Mouse (Mus musculus) G1E (cell line): Measurements from ENCODE around the gene Man1b1. TPM values are rescaled to one million over a fixed set of nuclear protein-coding genes. Genes with fewer than 3 reads are reported as not detected.

Source experiments
- ATAC-seq: 2 replicates; pipeline ENCODE4 v1.8.0; 2016; ENCODE audit warnings: mild to moderate bottlenecking; ENCODE audit not compliant: insufficient number of reproducible peaks, poor library complexity, low FRiP score, severe bottlenecking; ENCODE audit errors: extremely low read depth
- DNase-seq: peaks from one replicate; pipeline ENCODE4 v3.0.0; 2012; ENCODE audit warnings: low spot score
- H3K27me3 ChIP-seq: 2 replicates; pipeline ENCODE4 v1.6.1; 2012; ENCODE audit warnings: mild to moderate bottlenecking, low read length, inconsistent platforms; ENCODE audit not compliant: insufficient read depth
- H3K36me3 ChIP-seq: replicated peaks from 2 replicates; pipeline ENCODE3; 2012; ENCODE audit warnings: mild to moderate bottlenecking, inconsistent platforms
- H3K4me1 ChIP-seq: 2 replicates; pipeline ENCODE4 v1.6.1; 2012; ENCODE audit warnings: low read depth, low read length, inconsistent platforms, mixed read lengths; ENCODE audit not compliant: insufficient read depth
- H3K4me3 ChIP-seq: 2 replicates; pipeline ENCODE4 v1.5.1; 2012; ENCODE audit warnings: low read depth, mild to moderate bottlenecking, inconsistent platforms, low read length, moderate library complexity, mixed read lengths
- H3K9me3 ChIP-seq: replicated peaks from 2 replicates; pipeline ENCODE4 v1.6.1; 2012; ENCODE audit warnings: inconsistent platforms
- CTCF ChIP-seq: IDR thresholded peaks from 2 replicates; pipeline ENCODE4 v1.5.1; 2012; ENCODE audit warnings: low read depth, low read length, inconsistent platforms, mixed read lengths
- GATA1 ChIP-seq: IDR thresholded peaks from 2 replicates; pipeline ENCODE4 v1.6.1; 2012; ENCODE audit warnings: borderline replicate concordance, low read length, inconsistent platforms, mixed read lengths
- GATA2 ChIP-seq: IDR thresholded peaks from 2 replicates; pipeline ENCODE4 v1.6.1; 2012; ENCODE audit warnings: low read depth, low read length, inconsistent platforms, borderline replicate concordance
- POLR2AphosphoS5 ChIP-seq: IDR thresholded peaks from 2 replicates; pipeline ENCODE4 v1.6.1; 2012; ENCODE audit warnings: low read depth, low read length, inconsistent platforms; ENCODE audit not compliant: insufficient replicate concordance
- TAL1 ChIP-seq: conservative IDR thresholded peaks from 2 replicates; pipeline ENCODE4 v1.6.1; 2012; ENCODE audit warnings: low read depth, low read length, inconsistent platforms, mixed read lengths
- polyA plus RNA-seq: library from polyadenylated mRNA; stranded (reverse); fragments of >175 nt; gene quantifications from 2 replicates; pipeline ENCODE4 v1.2.3, GENCODE M21; 2012
- total RNA-seq, 2 experiments: library from RNA; stranded (forward) in 1 of 2; stranded (reverse) in 1 of 2; fragments of 200-1000 nt in 1 of 2; fragments of >200 nt in 1 of 2; fragmentation: Nextera tagmentation in 1 of 2; gene quantifications; 2 replicates each; pipeline ENCODE4 v1.2.3; 2014 to 2017

Gene Man1b1
- total and polyA plus RNA-seq, 3 experiments, result 18.0 to 45.3 (median 38.3) TPM

DNA sequence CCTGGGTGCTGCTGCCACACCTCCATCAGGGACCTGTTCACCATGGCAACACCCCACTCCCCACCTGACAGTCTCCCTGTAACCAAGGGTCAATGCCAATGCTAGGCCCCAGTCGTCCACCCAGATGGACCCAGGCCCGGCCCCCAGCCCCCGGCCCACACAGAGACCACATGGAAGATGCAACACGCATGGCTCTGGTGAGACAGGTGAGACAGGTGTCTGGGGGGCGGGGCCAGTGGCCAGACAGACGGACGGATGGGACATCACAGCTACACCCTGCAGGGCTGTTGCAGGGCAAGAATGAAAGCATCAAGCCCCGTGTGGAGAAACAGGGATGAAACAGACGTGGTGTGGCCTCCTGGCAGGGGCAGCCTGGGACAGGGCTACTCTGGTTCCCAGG lies 38.4 kb upstream of the Man1b1 start:
- Histone ChIP-seq H3K36me3 (no peaks in the 10 kb centered on the region), H3K4me3 (no peak overlapping the region), H3K27me3 (peaks cover 88% of the 10 kb centered on the region), H3K4me1 (peaks cover 19% of the 10 kb centered on the region), H3K9me3 (no peaks in the 10 kb centered on the region)
- TF ChIP-seq TAL1 (no peak), POLR2AphosphoS5 (no peak), CTCF (no peak), GATA1 (no peak), GATA2 (no peak)
- ATAC-seq, result no peak
- DNase-seq, result no peak

DNA sequence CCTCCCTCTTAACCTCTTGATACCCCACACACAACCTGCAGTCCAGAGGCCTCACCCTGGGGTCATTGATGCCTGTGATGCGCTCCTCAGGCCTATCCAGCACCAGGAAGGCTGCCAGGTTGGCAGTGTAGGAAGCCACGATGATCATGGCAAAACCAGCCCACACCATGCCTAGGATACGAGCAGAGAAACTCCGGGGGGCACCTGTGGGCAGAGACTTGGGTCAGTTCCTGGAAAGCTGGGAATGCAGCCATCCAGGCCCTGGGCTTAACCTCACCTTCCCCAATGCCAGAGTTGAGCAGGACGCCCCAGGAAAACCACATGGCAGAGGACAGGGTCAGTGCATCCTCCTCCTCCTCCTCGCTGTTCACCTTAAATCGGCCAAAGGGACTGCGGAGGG lies 35.0 kb upstream of the Man1b1 start:
- peaks cover 7% of the 10 kb centered on the region for H3K4me1 ChIP-seq
- ATAC-seq (no peak), DNase-seq (no peak)
- no peak for TF ChIP-seq CTCF
- no peak for TF ChIP-seq GATA1
- TF ChIP-seq POLR2AphosphoS5, result no peak
- TF ChIP-seq GATA2, result no peak
- no peak for TF ChIP-seq TAL1
- peaks cover 66% of the 10 kb centered on the region for H3K27me3 ChIP-seq
- H3K9me3 ChIP-seq, result no peaks in the 10 kb centered on the region
- H3K4me3 ChIP-seq, result no peak overlapping the region
- H3K36me3 ChIP-seq, result no peaks in the 10 kb centered on the region

DNA sequence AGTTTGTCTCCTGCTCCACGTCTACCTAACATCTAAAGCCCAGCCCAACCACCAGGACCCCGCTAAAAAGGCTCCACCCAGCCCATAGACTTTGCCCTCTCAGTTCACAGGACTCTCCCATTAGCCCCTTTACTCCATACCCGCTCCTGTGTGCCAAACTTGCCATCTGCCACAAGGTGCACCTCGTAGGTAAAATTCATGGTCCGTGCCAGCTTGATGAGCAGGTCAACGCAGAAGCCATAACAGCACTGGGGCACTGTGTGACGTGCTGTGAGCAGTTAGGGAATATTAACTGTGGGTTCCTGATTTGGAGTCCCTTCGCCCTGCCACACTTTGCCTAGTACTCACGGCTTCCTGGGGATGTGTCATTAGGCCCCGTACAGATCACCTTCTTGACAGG lies 34.1 kb upstream of the Man1b1 start:
- no peaks in the 10 kb centered on the region for H3K4me1 ChIP-seq
- DNase-seq, result no peak
- TF ChIP-seq GATA1 (no peak), GATA2 (no peak), POLR2AphosphoS5 (no peak), TAL1 (no peak), CTCF (no peak)
- no peak for ATAC-seq
- H3K9me3 ChIP-seq, result no peaks in the 10 kb centered on the region
- no peaks in the 10 kb centered on the region for H3K36me3 ChIP-seq
- peaks cover 61% of the 10 kb centered on the region for H3K27me3 ChIP-seq
- no peak overlapping the region for H3K4me3 ChIP-seq

DNA sequence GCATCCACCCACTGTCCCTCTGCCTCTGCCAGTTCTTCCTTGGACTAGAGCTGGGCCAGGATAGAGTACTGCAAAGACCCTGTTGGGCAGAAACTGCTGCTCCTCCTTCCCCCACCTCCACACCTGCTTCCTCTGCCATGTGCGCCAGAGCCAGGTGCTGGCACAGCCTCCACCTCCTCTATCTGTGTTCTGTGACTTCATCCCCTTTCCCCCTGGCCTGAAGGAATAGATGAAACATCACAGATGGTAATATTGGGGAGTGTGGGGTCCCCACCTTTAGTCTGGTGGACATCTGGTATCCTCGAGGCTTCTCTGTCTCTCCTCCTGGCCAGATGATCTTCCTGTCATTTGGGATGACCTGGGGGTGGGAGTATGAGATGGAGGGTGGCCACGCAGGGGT lies 28.7 kb upstream of the Man1b1 start:
- ATAC-seq (no peak), DNase-seq (no peak)
- Histone ChIP-seq H3K9me3 (no peaks in the 10 kb centered on the region), H3K4me3 (no peak overlapping the region), H3K4me1 (peaks cover 7% of the 10 kb centered on the region), H3K27me3 (peaks cover 37% of the 10 kb centered on the region), H3K36me3 (no peaks in the 10 kb centered on the region)
- no peak for TF ChIP-seq GATA2
- no peak for TF ChIP-seq TAL1
- TF ChIP-seq GATA1, result no peak
- no peak for TF ChIP-seq POLR2AphosphoS5
- TF ChIP-seq CTCF, result no peak

DNA sequence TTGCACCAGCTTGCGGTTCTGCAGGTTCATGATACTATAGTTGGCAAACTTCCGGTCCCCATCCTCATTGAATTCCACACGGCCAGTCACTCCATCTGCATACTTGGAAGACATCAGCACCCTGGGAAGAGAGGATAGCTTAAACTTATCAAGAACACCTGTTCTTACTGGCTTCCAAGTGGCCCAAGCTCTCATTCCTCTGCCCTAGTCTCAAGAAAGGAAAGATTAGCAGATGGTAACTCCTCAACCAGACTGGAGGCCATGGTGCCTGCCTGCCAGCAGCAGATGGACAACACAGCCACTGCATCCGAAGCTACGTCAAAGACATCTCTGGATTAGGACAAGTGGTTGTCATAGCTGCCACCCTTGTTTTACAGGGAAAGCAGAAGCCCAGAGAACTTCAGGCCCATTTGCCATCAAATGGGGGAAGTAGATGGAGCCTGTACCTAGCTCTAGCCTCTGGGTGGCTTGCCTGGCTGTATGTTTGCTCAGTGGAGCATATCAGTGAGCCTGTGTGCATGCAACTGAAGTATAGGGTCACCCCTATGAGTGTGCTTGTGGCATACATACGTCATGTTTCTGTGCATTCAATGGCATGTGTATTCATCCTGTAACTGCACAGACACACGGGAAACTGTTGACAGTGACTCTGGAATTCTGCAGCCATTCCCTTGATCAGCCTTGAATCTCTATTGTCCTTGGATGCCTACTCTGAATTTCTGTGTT lies 28.0 kb upstream of the Man1b1 start:
- peaks cover 7% of the 10 kb centered on the region for H3K4me1 ChIP-seq
- ATAC-seq, result no peak
- TF ChIP-seq GATA1, result no peak
- TF ChIP-seq POLR2AphosphoS5, result no peak
- no peak overlapping the region for H3K4me3 ChIP-seq
- H3K36me3 ChIP-seq, result no peaks in the 10 kb centered on the region
- H3K27me3 ChIP-seq, result peaks cover 39% of the 10 kb centered on the region
- no peaks in the 10 kb centered on the region for H3K9me3 ChIP-seq
- DNase-seq, result no peak

DNA sequence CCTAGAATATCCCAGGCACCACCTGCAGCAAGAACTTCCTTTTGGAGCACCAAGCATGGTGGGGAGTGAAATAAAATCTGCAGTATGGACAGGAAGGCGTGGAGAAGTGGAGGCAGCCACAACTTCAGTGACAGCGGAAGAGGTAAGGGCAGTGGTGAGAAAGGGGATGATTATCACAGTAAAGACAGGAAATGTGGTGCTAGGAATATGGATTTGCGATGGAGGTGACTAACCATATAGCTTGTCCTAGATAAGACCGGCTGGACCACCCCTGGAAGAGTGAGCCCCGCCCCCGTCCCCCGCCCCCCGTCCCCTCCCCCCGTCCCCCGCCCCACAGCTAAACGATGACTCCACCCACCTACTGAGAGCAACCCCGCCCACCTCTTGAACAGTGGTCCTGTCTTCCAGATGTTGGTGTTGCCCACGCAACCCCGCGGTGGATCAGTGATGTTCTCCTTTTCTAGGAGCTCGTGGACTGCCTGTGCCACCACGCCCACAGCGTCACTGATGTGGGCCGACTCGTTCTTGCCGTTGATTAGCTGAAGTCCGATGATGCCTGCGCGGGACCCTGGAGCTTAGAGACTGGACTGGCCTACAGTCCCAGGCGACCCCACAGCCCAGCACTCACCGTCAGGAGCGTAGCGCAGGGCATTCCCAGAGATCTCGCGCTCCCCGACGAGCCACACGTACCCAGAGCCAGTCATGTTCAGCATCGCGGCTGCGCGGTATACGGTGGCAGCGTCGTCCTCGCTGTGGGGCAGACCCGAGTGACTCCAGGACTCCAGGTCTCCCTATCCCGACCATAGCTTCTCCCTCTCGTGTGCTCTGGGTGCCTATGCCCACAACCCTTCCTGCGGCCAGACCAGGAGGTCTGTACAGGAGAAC lies 27.2 kb upstream of the Man1b1 start:
- TF ChIP-seq GATA2, result no peak
- no peak for TF ChIP-seq TAL1
- TF ChIP-seq CTCF, result no peak
- no peaks in the 10 kb centered on the region for H3K9me3 ChIP-seq
- ATAC-seq, result no peak
- H3K4me3 ChIP-seq, result no peak overlapping the region
- H3K27me3 ChIP-seq, result peaks cover 38% of the 10 kb centered on the region
- H3K36me3 ChIP-seq, result no peaks in the 10 kb centered on the region
- no peak for DNase-seq
- H3K4me1 ChIP-seq, result peaks cover 7% of the 10 kb centered on the region
